In the genomic region with DNA sequence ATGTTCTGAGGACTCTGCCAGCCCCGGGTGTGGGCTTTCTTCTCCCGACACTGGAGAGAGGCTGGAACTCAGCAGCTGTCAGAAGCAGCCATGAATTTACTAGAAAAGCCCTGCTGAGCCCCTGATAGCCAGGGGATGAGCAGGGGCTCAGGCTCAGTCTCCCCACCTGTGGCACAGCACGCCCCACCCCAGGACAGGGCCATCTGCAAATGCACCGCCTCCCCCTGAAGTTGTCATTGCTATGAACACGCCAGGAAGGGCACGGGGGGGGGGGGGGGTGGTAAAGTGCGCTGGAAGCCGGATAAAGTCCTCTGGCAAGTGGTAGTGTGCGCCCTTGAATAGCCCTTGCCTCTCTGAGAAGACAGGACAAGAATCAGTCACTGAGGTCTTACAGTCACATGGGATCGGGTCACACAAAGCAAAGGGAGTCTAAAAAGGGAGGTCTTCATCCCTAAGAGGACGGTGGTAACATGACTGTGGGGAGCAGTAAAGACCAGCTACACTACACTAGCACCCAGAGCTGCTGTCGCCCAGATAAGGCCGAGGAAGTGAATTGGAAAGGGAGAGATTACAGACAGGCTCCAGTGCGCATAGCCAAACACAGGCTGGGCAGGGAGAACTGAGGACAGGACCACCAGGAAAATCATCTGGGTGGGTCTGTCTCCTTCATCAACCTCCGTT, we compare ENCODE assay signal across 7 mouse cellular contexts.
DNase-seq lines count a peak whose midpoint lies in the region; ATAC-seq lines count a peak whose summit lies in the region.

No protein-coding gene starts in this region.

- 48% methylated on average over 15 of the region's 15 CpGs for WGBS in forebrain, embryonic 10.5 days
- WGBS in limb, embryonic 11.5 days: 27% methylated on average over 15 of the region's 15 CpGs
- WGBS in stomach, embryonic 16.5 days: 31% methylated on average over 15 of the region's 15 CpGs

- intact Hi-C loops in left cerebral cortex, postnatal 10 days (cut with DNase I): loop anchor here (2.0 to 5.0 kb wide), 2 partner anchors 76 to 85 kb away; no protein-coding TSS in a partner anchor

- peak; percentile 48; the same call in 1 of the 2 replicates for ATAC-seq in limb, embryonic 11.5 days (ENCODE audit: insufficient number of reproducible peaks, low FRiP score, low TSS enrichment, low read depth)
- ATAC-seq in stomach, embryonic 16.5 days (ENCODE audit: insufficient read depth, low FRiP score): peak; percentile 12; the same call in 1 of the 2 replicates

- H3K4me3 ChIP-seq in forebrain, embryonic 10.5 days: peak overlapping the region; percentile 14; the same call in 1 of the 2 replicates
- H3K4me3 ChIP-seq in limb, embryonic 11.5 days (ENCODE audit: low read depth, low read length): no peak overlapping the region
- H3K4me3 ChIP-seq in stomach, embryonic 16.5 days (replicated peaks; ENCODE audit: low read length): no peak overlapping the region

- H3K4me2 ChIP-seq in limb, embryonic 11.5 days (ENCODE audit: low read depth, severe bottlenecking): peak overlapping the region; percentile 35
- H3K4me2 ChIP-seq in stomach, embryonic 16.5 days (ENCODE audit: low read depth, low read length): peak overlapping the region; percentile 29

- peaks cover 5% of the 10 kb centered on the region; the same call in 1 of the 2 replicates for H3K9me3 ChIP-seq in forebrain, embryonic 10.5 days
- no peaks in the 10 kb centered on the region for H3K9me3 ChIP-seq in limb, embryonic 11.5 days (ENCODE audit: control insufficient read depth, low read length)
- no peaks in the 10 kb centered on the region for H3K9me3 ChIP-seq in stomach, embryonic 16.5 days (replicated peaks; ENCODE audit: control insufficient read depth, low read length)

- no peak overlapping the region for H3K9ac ChIP-seq in limb, embryonic 11.5 days (ENCODE audit: low read length)
- peak overlapping the region; percentile 31; the same call in 1 of the 2 replicates for H3K9ac ChIP-seq in stomach, embryonic 16.5 days (ENCODE audit: low read length)

- H3K4me1 ChIP-seq in forebrain, embryonic 10.5 days: peaks cover 45% of the 10 kb centered on the region
- peaks cover 4% of the 10 kb centered on the region; the same call in 1 of the 2 replicates for H3K4me1 ChIP-seq in limb, embryonic 11.5 days (ENCODE audit: control insufficient read depth, insufficient read depth, low read length)
- H3K4me1 ChIP-seq in stomach, embryonic 16.5 days (ENCODE audit: control insufficient read depth, insufficient read depth, low read length): peaks cover 4% of the 10 kb centered on the region; the same call in 1 of the 2 replicates

- no peaks in the 10 kb centered on the region for H3K27me3 ChIP-seq in forebrain, embryonic 10.5 days (ENCODE audit: poor library complexity, severe bottlenecking)
- no peaks in the 10 kb centered on the region for H3K27me3 ChIP-seq in limb, embryonic 11.5 days (ENCODE audit: control insufficient read depth, insufficient read depth, low read length)
- no peaks in the 10 kb centered on the region for H3K27me3 ChIP-seq in stomach, embryonic 16.5 days (ENCODE audit: control insufficient read depth, insufficient read depth, low read length)

- peak overlapping the region; percentile 58; the same call in 1 of the 2 replicates for H3K27ac ChIP-seq in forebrain, embryonic 10.5 days
- H3K27ac ChIP-seq in limb, embryonic 11.5 days (replicated peaks; ENCODE audit: low read depth, low read length): no peak overlapping the region
- no peak overlapping the region for H3K27ac ChIP-seq in stomach, embryonic 16.5 days (ENCODE audit: low read length)

- DNase-seq in lung, postnatal 10 days: peak; percentile 41
- DNase-seq in lung, postnatal 36 days: no peak
- no peak for DNase-seq in forebrain, embryonic 10.5 days (ENCODE audit: extremely low spot score, low spot score)
- DNase-seq in limb, embryonic 11.5 days (ENCODE audit: low spot score): no peak
- DNase-seq in left cerebral cortex, postnatal 10 days (ENCODE audit: extremely low spot score in 1 of 2, low spot score in 2 of 2): no peak
- DNase-seq in urinary bladder, adult 2 months (ENCODE audit: low spot score): no peak

- peaks cover 7% of the 10 kb centered on the region for H3K36me3 ChIP-seq in forebrain, embryonic 10.5 days (replicated peaks)
- no peaks in the 10 kb centered on the region for H3K36me3 ChIP-seq in limb, embryonic 11.5 days (ENCODE audit: control insufficient read depth, insufficient read depth, low read length)
- H3K36me3 ChIP-seq in stomach, embryonic 16.5 days (ENCODE audit: control insufficient read depth, insufficient read depth, low read length): no peaks in the 10 kb centered on the region
